Mouse (Mus musculus): ENCODE data around the gene Fbxo4. TPM values are rescaled to one million over a fixed set of nuclear protein-coding genes. Genes with fewer than 3 reads are reported as not detected.

Fbxo4 gene
- 4.0 and 4.5 TPM in 2 replicates for polyA plus RNA-seq (2016; fragmentation: Nextera tagmentation; extraction: Ambion mirVana)

DNA sequence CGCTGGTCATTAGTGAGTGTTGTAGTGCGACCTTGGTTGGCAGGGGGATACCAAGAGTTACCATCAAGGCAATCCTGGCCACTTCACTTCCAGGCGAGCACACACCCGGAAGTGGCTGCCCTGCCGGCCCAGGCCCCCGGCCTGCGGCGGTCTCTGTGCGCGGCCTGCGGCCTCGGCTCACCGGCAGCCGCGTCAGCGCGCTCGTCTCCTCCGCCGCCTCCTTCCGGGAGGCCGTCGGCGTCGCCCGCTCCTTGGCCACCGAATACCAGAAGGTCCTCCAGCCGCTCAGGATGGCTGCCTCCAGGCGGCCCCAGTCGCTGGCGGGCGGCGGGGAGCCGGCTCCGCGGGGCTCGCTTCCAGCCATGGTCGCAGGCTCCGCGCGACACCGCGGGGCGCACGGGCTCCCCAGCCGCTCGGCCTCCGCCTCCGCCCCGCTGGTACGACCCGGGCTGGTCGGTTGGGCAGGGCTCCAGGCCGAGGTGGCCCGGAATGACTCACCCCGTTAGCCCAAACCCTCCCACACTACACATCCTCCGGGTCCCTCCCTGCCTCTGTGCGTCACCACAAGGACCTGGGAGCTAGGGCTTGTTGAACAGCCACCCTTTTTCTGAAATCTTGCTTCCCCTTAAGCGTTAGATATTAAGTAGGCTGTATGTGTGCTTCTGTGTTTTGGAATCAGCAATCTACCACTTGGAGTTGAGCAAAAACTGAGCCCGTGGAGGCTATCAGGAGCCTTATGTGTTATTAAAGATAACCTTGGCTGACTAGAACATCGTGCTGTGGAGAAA is at the start of gene Fbxo4:
Fbxo4 (minus strand) TSS at position 513 of the 788 bp plus-strand sequence.
- peak; percentile 94 for ATAC-seq
- Histone ChIP-seq H3K4me1 (peaks cover 16% of the 10 kb centered on the region), H3K27ac (peak within 1 kb of the TSS; percentile 91), H3K9me3 (replicated peaks) (no peaks in the 10 kb centered on the region), H3K27me3 (replicated peaks) (no peaks in the 10 kb centered on the region), H3K36me3 (peaks cover 18% of the 10 kb centered on the region), H3K4me3 (peak within 1 kb of the TSS; percentile 75), H3K4me2 (peak within 1 kb of the TSS; percentile 91), H3K9ac (peak within 1 kb of the TSS; percentile 84)
- WGBS (ENCODE audit: insufficient replicate concordance): under 1% methylated on average over 61 of the region's 61 CpGs

DNA sequence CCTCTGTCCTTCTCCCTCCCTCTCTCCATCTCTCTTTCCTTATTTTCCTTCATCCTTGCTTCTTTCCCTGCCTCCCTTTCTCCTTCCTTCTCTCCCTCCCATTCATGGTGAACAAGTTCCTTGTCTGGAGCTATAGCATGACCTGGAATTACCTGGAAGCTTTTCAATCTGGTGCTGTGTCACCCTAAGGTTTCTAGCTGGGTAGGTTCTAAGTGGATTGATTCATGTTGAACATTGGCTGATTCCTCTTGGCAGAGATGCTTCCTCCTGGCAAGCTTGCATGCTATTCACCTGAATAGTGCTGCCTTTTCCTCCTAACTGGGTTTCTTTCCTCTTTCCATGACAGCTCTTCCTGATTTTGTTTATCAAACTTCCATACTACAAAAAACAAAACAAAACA is 49.6 kb upstream of the Fbxo4 start:
- Histone ChIP-seq H3K27me3 (replicated peaks) (peaks cover 11% of the 10 kb centered on the region; the same call in 1 of the 2 replicates), H3K4me1 (peaks cover 14% of the 10 kb centered on the region; the same call in 1 of the 2 replicates), H3K4me2 (no peak overlapping the region), H3K9ac (no peak overlapping the region), H3K36me3 (no peaks in the 10 kb centered on the region), H3K27ac (no peak overlapping the region), H3K4me3 (no peak overlapping the region), H3K9me3 (replicated peaks) (no peaks in the 10 kb centered on the region)
- ATAC-seq: no peak

DNA sequence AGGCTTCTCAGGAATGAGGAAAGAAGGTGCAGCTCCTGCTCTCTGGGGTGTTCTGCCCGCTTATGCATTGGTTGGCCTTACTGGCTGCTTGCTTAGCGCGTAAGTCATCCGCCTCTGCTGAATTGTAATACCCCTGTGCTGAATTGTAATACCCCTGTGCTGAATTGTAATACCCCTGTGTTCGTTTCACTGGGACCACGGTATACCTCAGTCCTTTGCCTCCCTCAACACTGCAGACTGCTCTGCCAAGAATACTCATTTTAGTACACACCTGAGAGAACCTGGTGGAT is 49.0 kb upstream of the Fbxo4 start:
- H3K4me1 ChIP-seq: peaks cover 14% of the 10 kb centered on the region; the same call in 1 of the 2 replicates
- no peaks in the 10 kb centered on the region for H3K9me3 ChIP-seq (replicated peaks)
- peaks cover 11% of the 10 kb centered on the region; the same call in 1 of the 2 replicates for H3K27me3 ChIP-seq (replicated peaks)
- H3K9ac ChIP-seq: no peak overlapping the region
- H3K4me3 ChIP-seq: no peak overlapping the region
- no peak overlapping the region for H3K4me2 ChIP-seq
- H3K36me3 ChIP-seq: no peaks in the 10 kb centered on the region
- no peak for ATAC-seq
- WGBS (ENCODE audit: insufficient replicate concordance): 75% methylated on average over 6 of the region's 6 CpGs
- H3K27ac ChIP-seq: no peak overlapping the region

DNA sequence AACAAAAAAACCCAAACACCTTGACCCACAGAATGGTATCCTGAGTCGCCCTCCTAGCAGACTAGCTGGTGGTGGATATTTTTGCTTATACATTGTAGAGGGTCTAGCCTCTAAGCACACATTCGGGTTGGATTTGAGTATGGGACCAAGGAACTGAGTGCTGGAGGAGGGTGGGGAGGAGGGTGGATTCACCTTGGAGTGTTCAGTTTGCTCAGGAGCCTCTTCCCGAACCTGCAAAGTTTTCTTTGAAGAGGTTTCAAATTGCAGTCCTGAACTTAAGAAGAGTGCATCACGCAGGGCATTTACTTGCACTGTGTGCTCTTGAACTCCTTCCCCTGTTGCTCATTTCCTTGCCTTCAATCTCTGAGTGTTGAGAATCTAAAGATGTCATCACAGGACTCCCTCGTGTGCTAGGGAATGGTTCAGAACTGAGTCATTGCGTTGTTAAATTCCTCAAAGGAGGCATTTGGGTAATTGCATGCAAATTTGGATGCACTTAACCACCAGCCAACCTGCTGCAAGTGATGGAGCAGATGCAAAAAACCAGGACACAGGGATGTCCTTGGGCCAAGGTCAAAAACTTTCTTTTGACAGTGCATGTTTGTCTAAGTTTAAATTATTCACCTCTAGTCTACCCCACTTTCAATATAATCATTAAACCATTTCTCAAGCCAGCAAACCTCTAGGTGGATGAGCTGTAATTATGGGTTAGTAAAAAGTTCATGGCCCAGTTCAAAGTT is 48.5 kb upstream of the Fbxo4 start:
- Histone ChIP-seq H3K9me3 (replicated peaks) (no peaks in the 10 kb centered on the region), H3K9ac (peak overlapping the region; percentile 73), H3K4me1 (peaks cover 14% of the 10 kb centered on the region; the same call in 1 of the 2 replicates), H3K36me3 (no peaks in the 10 kb centered on the region), H3K4me2 (peak overlapping the region; percentile 95), H3K27ac (no peak overlapping the region), H3K4me3 (peak overlapping the region; percentile 74), H3K27me3 (replicated peaks) (peaks cover 11% of the 10 kb centered on the region; the same call in 1 of the 2 replicates)
- 18% methylated on average over 6 of the region's 6 CpGs for WGBS (ENCODE audit: insufficient replicate concordance)
- no peak for ATAC-seq

DNA sequence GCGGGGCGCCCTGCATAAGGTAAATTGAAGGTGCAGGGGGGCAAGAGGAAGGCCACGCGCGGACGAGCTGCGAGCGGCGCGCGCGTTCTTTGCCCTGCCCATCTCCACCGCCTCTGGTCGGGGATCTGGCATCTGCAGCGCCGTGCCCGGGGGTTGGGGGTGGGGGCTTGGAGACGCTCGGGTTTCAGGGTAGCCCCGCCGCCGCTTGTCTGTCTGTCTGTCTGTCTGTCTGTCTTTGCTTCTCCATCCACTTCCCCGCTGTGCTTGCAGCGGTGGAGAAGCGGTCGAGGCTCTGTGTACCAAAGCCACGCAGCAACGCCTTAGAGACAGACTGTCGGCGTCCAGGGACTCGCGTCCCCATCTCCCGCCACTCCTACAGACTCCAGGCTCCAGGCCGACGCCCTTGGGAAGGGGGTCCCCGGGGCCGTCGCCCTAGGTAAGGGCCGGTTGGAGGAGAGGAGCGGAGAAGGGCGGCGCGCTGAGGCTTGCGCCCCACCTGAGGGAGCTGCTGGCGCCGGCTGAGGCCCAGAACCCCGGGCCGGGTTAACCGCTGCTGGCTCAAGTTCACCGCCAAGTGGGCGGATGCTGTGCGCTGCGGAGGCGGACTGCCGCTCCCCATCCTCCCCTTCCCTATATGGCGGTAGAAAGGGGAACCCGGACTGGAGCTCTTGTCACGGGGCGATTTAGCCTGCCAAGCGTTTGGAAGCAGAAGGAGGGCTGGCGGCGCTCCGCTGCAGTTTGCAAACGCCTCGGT is 47.6 kb upstream of the Fbxo4 start:
- Histone ChIP-seq H3K36me3 (no peaks in the 10 kb centered on the region), H3K4me3 (peak overlapping the region; percentile 74), H3K27me3 (replicated peaks) (peaks cover 11% of the 10 kb centered on the region; the same call in 1 of the 2 replicates), H3K4me1 (peaks cover 14% of the 10 kb centered on the region; the same call in 1 of the 2 replicates), H3K27ac (peak overlapping the region; percentile 77), H3K9me3 (replicated peaks) (no peaks in the 10 kb centered on the region), H3K4me2 (peak overlapping the region; percentile 95), H3K9ac (peak overlapping the region; percentile 73)
- 3% methylated on average over 65 of the region's 65 CpGs for WGBS (ENCODE audit: insufficient replicate concordance)
- ATAC-seq: peak; percentile 68

DNA sequence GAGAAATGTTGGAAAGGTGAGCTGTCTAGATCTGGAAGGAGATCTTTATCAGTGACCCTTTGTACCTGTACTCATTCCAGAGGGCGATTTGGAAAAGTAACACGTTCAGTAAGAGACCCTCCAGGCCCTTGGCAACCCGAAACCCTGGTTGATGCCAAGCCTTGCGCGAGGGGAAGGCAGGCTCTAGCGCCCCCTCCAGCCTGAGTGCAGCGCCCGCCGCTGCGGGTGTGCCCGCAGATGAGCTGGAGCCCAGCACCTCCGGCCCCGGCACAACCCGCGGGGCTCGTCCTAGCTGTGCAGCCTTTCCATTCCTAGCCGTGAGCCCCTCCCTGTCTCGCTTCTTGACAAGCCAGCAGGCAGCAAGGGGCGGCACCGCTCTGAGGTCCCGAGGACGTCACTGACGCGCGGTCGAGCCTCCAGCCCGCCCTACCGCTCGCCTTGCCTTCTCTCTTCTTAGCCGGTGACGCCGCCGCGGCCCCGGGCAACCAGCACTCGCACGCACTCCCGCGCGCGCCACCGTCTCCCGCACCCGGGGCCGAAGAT is 46.9 kb upstream of the Fbxo4 start, which contains the start of gene Oxct1:
Oxct1 (plus strand) TSS at position 153 of the 543 bp plus-strand sequence.
- Histone ChIP-seq H3K9me3 (replicated peaks) (no peaks in the 10 kb centered on the region), H3K9ac (peak within 1 kb of the TSS; percentile 73), H3K27ac (peak within 1 kb of the TSS; percentile 77), H3K4me3 (peak within 1 kb of the TSS; percentile 74), H3K4me2 (peak within 1 kb of the TSS; percentile 95), H3K36me3 (no peaks in the 10 kb centered on the region), H3K27me3 (replicated peaks) (peaks cover 11% of the 10 kb centered on the region; the same call in 1 of the 2 replicates), H3K4me1 (peaks cover 14% of the 10 kb centered on the region; the same call in 1 of the 2 replicates)
- ATAC-seq: peak; percentile 95
- under 1% methylated on average over 44 of the region's 45 CpGs for WGBS (ENCODE audit: insufficient replicate concordance)

DNA sequence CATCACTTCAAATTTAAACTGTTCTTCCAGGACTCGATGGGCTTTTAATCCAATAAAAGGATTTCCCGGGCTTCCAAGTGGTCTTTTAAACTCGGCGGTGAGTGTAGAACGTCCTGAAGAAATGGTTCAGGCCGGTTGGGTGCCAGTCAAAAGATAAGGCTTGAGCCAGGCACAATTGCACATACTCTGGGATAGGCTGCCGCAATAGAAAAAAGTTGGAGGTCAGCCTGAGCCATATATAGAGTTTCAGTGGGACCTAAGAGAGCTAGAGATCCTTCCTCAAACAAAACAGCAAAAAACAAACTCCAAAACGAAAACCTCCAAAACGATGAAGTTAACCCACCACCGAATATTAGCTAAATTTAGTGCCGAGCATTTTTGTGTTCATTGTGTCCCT is 46.1 kb upstream of the Fbxo4 start:
- Histone ChIP-seq H3K27ac (no peak overlapping the region), H3K36me3 (no peaks in the 10 kb centered on the region), H3K9me3 (replicated peaks) (no peaks in the 10 kb centered on the region), H3K27me3 (replicated peaks) (peaks cover 11% of the 10 kb centered on the region; the same call in 1 of the 2 replicates), H3K4me1 (peaks cover 14% of the 10 kb centered on the region; the same call in 1 of the 2 replicates), H3K4me2 (peak overlapping the region; percentile 95), H3K4me3 (no peak overlapping the region; the same call in 1 of the 2 replicates), H3K9ac (no peak overlapping the region)
- no peak for ATAC-seq
- 59% methylated on average over 11 of the region's 11 CpGs for WGBS (ENCODE audit: insufficient replicate concordance)

DNA sequence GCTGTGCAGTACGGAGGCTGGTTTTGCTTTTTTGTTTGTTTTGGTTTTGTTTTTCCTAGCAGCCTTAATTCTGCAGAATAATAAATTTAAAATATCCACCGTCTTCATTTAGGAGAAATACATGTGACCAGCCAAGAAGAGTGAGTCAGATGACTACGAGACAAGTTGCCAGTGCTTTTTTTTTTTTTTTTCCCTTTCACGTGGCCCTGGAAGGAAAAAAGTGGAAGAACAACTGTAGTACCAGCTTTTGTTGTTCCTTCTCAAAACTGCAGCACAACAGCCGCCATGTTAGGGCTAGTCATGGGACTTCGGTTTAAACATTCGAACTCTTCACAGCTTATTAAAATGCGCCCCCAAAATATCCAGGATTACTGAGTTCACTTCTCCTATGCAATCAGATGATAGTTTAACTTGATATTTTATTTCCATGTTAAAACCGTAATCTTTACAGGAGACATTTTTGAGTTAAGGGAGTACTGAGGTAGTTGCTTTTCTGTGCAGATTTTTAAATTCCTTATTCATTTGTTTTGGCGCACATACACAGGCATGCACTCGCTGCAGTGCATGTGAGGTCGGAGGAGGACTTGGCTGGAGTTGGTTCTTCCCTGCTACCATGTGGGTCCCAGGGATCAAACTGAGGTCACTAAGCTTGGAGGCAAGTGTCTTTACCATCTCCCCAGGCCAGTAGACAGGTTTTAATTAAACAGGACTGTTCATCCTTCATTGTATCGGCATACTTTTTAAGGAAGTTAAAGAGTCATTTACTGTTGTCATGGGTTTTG is 45.5 kb upstream of the Fbxo4 start:
- Histone ChIP-seq H3K9ac (no peak overlapping the region), H3K9me3 (replicated peaks) (no peaks in the 10 kb centered on the region), H3K4me2 (no peak overlapping the region), H3K4me3 (no peak overlapping the region), H3K4me1 (peaks cover 14% of the 10 kb centered on the region; the same call in 1 of the 2 replicates), H3K27ac (no peak overlapping the region), H3K27me3 (replicated peaks) (peaks cover 11% of the 10 kb centered on the region; the same call in 1 of the 2 replicates), H3K36me3 (no peaks in the 10 kb centered on the region)
- WGBS (ENCODE audit: insufficient replicate concordance): 75% methylated on average over 13 of the region's 13 CpGs
- no peak for ATAC-seq

DNA sequence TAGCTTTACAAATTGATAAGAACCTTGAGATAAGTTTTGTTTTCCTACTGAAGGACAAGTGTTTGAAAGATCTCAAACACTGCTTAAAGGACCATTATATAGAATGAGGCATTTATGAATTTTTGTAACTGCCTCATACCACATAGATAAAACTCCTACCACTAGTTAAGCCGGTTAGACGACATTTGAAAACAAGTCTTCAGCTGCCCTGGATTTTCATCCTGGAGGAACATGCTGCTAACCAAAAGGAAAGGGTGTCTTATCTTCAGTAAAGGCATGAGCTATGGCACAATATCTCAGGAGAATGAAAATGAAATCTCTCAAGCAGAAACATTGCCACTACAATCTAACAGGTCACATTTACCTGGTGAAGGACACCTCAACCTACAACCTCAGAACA is 44.4 kb upstream of the Fbxo4 start:
- no peaks in the 10 kb centered on the region for H3K9me3 ChIP-seq (replicated peaks)
- no peak overlapping the region for H3K27ac ChIP-seq
- H3K9ac ChIP-seq: no peak overlapping the region
- H3K4me1 ChIP-seq: peaks cover 14% of the 10 kb centered on the region; the same call in 1 of the 2 replicates
- no peak overlapping the region for H3K4me2 ChIP-seq
- H3K27me3 ChIP-seq (replicated peaks): peaks cover 11% of the 10 kb centered on the region; the same call in 1 of the 2 replicates
- WGBS (ENCODE audit: insufficient replicate concordance): 77% methylated on average over 2 of the region's 2 CpGs
- no peak overlapping the region for H3K4me3 ChIP-seq
- no peak for ATAC-seq
- no peaks in the 10 kb centered on the region for H3K36me3 ChIP-seq

DNA sequence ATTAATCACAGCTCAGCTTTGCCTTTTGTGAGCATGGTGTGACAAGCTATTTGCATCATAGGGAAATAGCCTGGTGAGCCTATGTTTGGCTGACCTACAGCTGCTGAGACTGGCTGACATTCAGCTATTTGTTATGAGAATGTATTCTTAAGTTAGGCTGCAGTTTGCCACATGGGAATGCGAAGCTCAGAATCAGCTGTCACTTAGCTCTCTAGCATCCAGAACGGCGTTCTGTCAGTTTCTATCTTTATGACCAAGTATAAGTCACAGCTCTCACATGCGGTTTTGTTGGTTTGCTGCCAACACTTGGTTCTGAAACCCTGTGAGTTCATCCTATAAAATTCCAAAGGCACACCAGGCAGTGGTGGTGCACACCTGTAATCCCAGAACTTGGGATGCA is 41.3 kb upstream of the Fbxo4 start:
- Histone ChIP-seq H3K27ac (no peak overlapping the region), H3K36me3 (no peaks in the 10 kb centered on the region), H3K27me3 (replicated peaks) (no peaks in the 10 kb centered on the region), H3K4me3 (no peak overlapping the region), H3K9ac (no peak overlapping the region), H3K4me1 (peaks cover under 1% of the 10 kb centered on the region; the same call in 1 of the 2 replicates), H3K4me2 (no peak overlapping the region), H3K9me3 (replicated peaks) (no peaks in the 10 kb centered on the region)
- ATAC-seq: no peak
- 69% methylated on average over 4 of the region's 4 CpGs for WGBS (ENCODE audit: insufficient replicate concordance)

DNA sequence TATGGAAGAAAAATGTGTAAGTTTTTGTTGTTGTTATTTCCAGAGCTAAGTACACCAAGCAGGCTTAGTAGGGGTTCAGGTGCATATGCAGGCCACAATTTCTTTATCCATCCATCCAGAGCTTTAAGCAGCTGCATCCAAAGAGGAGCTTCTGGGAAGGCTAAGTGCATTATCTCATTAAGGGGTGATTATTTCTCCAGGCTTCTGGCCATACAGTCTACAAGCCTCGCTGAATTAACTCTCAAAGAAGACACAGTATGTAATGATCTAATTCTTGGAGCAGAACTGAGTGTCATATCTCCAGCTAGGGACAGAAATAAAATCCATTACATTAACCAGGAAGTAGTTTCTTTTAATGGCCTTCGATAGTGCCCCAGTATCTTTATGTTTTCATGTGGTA is 34.5 kb upstream of the Fbxo4 start:
- H3K9ac ChIP-seq: no peak overlapping the region
- ATAC-seq: no peak
- H3K9me3 ChIP-seq (replicated peaks): no peaks in the 10 kb centered on the region
- no peaks in the 10 kb centered on the region for H3K27me3 ChIP-seq (replicated peaks)
- WGBS (ENCODE audit: insufficient replicate concordance): 61% methylated on average over 2 of the region's 2 CpGs
- no peaks in the 10 kb centered on the region for H3K4me1 ChIP-seq
- no peak overlapping the region for H3K27ac ChIP-seq
- H3K36me3 ChIP-seq: no peaks in the 10 kb centered on the region
- H3K4me3 ChIP-seq: no peak overlapping the region
- H3K4me2 ChIP-seq: no peak overlapping the region

All from liver, embryonic 12.5 days (tissue).